Mouse (Mus musculus): ENCODE results near the gene Capn15.
A peak's percentile ranks its signal among the peaks of the same experiment; 100 is the strongest.

Capn15 gene

GRCm38 (mm10) chr17:25955736-25956135 lies 29.9 kb downstream of the Capn15 start:
- no peak for DNase-seq (ENCODE audit: low spot score)

GRCm38 (mm10) chr17:25954671-25955070 lies 30.9 kb downstream of the Capn15 start:
- DNase-seq (ENCODE audit: low spot score) = no peak

- no peak for DNase-seq (ENCODE audit: low spot score)
Observed at GRCm38 (mm10) chr17:25953161-25953560, 32.4 kb downstream of the Capn15 start.

- DNase-seq (ENCODE audit: low spot score) = no peak
Observed at GRCm38 (mm10) chr17:25951803-25952623, 33.6 kb downstream of the Capn15 start, which contains the start of gene A930017K11Rik. TSS of gene A930017K11Rik (minus strand) at chr17:25952565.

GRCm38 (mm10) chr17:25951225-25951802 lies 34.3 kb downstream of the Capn15 start:
- DNase-seq (ENCODE audit: low spot score) = no peak

GRCm38 (mm10) chr17:25950706-25951105 lies 34.9 kb downstream of the Capn15 start:
- no peak for DNase-seq (ENCODE audit: low spot score)

- DNase-seq (ENCODE audit: low spot score) = no peak
Observed at GRCm38 (mm10) chr17:25949981-25950380, 35.6 kb downstream of the Capn15 start.

- no peak for DNase-seq (ENCODE audit: low spot score)
Observed at GRCm38 (mm10) chr17:25948051-25948450, 37.5 kb downstream of the Capn15 start.

GRCm38 (mm10) chr17:25947576-25947975 lies 38.0 kb downstream of the Capn15 start:
- DNase-seq (ENCODE audit: low spot score) = no peak

- no peak for DNase-seq (ENCODE audit: low spot score)
Observed at GRCm38 (mm10) chr17:25946891-25947290, 38.7 kb downstream of the Capn15 start.

- no peak for DNase-seq (ENCODE audit: low spot score)
Observed at GRCm38 (mm10) chr17:25946349-25946748, 39.2 kb downstream of the Capn15 start.

GRCm38 (mm10) chr17:25945517-25946155 lies 40.0 kb downstream of the Capn15 start:
- no peak for DNase-seq (ENCODE audit: low spot score)

- DNase-seq (ENCODE audit: low spot score) = no peak
Observed at GRCm38 (mm10) chr17:25944366-25945163, 41.0 kb downstream of the Capn15 start, which contains the start of the genes Pigq and Nhlrc4. TSS of gene Pigq (minus strand) at chr17:25944936. TSS of gene Nhlrc4 (minus strand) at chr17:25944961.

- DNase-seq (ENCODE audit: low spot score) = no peak
Observed at GRCm38 (mm10) chr17:25943769-25944168, 41.8 kb downstream of the Capn15 start.

GRCm38 (mm10) chr17:25943221-25943620 lies 42.4 kb downstream of the Capn15 start:
- no peak for DNase-seq (ENCODE audit: low spot score)

GRCm38 (mm10) chr17:25942597-25943151 lies 42.9 kb downstream of the Capn15 start:
- no peak for DNase-seq (ENCODE audit: low spot score)

- DNase-seq (ENCODE audit: low spot score) = peak; percentile 75
Observed at GRCm38 (mm10) chr17:25941511-25942241, 43.9 kb downstream of the Capn15 start.

- no peak for DNase-seq (ENCODE audit: low spot score)
Observed at GRCm38 (mm10) chr17:25934526-25934925, 51.1 kb downstream of the Capn15 start.

GRCm38 (mm10) chr17:25925348-25925747 lies 60.2 kb downstream of the Capn15 start:
- DNase-seq (ENCODE audit: low spot score) = no peak

- no peak for DNase-seq (ENCODE audit: low spot score)
Observed at GRCm38 (mm10) chr17:25922120-25922519, 63.5 kb downstream of the Capn15 start.

Data from ovary, postnatal 14 days (tissue).